Mouse (Mus musculus): Measurements from ENCODE around the gene Cyp2f2.
A peak's percentile ranks its signal among the peaks of the same experiment; 100 is the strongest.

The Cyp2f2 gene

GRCm38 (mm10) chr7:27119676-27120075 is at the start of gene Cyp2f2:
Gene Cyp2f2, plus strand, starts transcription at chr7:27119909.
- no peak for DNase-seq (ENCODE audit: low read depth, low spot score)

DNA sequence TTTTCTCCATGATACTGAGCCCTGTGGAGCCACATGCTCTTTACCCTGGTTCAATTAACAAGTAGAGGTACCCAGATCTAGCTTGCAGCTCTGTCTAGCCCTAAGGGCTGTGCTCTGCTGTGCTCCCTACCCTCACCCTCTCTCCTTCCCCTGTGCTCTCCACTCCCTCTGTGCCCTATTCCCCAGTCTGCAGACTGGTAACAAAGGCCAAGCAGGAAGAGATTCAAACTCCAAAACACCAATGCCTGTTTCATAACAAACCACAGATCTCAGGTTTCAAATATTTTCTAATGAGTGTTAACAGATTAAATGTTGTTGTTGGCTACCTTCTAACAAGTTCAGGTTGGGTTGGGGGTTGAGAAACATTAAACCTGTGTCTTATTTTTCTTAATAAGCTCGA is 41.1 kb upstream of the Cyp2f2 start:
- no peak for DNase-seq (ENCODE audit: low read depth, low spot score)

DNA sequence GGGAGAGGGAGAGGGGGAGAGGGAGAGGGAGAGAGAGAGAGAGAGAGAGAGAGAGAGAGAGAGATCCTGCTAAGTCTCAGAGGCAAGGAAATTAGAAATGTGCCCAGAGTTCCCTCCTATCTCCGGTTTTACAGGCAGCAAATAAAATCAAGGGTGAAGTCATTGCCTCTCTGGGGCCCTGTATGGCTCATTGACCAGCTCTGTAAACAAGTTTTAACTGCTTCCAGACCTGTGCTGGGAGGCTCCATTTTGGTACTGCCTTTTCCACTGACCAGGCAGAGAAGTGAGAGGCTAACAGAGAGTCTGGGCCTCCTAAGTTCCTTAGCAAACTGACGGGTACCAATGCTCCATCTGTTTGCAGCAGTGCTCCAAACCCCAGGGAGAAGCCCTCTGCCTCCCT is 38.1 kb upstream of the Cyp2f2 start:
- DNase-seq (ENCODE audit: low read depth, low spot score), result no peak

DNA sequence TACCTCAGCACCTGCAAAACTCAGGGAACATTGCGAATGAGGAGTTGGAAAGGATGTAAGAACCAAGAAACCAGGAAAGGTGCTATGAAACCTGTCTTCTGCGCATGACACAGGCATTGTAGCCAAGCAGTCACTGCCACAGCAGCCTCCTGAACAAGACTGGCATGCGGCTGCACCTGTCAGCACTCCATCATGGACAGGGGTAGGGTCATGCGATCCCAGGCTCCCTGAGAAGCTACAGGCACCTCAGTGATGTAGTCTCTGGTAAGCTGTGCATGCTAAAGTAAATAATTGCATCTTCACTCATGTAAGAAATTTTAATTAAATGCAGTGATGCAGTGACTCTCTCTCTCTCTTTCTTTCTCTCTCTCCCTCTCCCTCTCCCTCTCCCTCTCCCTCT is 28.7 kb upstream of the Cyp2f2 start:
- DNase-seq (ENCODE audit: low read depth, low spot score), result no peak

DNA sequence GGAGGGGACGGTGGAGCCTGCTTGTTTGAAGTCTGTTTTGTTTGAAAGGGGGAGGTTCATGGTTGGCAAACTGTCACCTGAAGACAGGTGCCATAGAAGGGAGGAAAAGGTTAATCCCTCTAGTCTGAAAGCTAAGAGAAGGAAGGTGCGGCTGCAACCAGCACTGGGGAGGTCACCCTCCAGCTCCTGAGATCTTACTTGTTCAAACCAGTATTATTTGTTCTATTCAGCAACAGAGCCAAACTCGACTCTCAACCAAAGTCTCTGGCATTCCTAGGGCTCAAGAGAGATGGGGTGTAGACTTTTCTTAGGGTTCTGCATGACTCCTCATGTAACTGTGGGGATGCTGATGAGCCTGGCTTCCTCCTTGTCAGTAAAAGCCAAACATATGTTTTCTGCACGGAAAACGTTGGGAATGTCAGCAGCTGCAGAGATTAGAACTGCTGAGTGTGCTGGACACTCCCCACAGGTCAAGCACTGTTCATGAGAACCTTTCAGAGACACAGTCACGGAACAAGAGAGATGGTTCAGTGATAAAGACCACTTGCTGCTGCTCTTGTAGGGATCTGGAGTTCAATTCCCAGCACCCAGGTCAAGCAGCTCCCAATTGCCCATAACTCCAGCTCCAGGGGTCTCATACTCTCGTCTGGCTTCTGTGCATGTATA is 27.5 kb upstream of the Cyp2f2 start:
- no peak for DNase-seq (ENCODE audit: low read depth, low spot score)

DNA sequence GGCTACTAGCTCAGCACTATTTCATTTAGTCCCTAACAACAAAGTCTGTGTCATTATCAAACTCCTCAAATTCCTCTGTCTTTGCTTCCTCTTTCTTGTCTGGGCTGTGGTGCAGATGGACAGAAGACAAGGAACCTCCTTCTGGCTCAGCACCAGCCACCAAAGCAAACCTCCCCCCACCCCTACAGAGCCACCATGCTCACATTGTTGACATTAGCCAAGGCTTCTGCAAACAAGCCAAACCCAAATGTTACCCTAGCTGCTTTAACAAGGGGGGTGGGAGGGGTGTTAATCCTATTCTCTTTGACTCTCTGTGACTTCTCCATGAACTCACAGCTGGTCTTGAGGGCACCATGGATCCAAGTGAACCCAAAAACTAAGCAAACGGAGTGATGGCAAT is 26.8 kb upstream of the Cyp2f2 start:
- no peak for DNase-seq (ENCODE audit: low read depth, low spot score)

DNA sequence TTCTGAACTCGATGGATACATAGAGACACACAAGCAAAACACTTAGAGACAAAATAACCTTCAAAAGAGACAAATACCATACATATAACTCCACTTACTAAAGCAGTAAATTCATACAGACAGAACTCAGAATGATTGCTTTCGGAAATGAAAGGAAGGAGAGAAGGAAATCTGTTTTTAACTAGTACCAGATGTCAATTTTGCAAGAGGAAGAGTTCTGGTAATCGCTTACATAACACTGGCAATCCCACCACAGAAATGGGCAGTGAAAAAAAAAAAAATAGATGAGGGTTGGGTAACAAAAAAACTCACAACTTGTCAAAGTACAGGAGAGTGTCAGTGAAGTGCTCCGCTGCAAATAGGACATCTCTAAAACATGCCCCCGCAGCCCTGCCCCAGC is 14.8 kb upstream of the Cyp2f2 start:
- DNase-seq (ENCODE audit: low read depth, low spot score), result no peak

- DNase-seq (ENCODE audit: low read depth, low spot score), result no peak
Observed at GRCm38 (mm10) chr7:27110327-27110726, 9.4 kb upstream of the Cyp2f2 start.

GRCm38 (mm10) chr7:27111038-27111437 is 8.7 kb upstream of the Cyp2f2 start:
- DNase-seq (ENCODE audit: low read depth, low spot score), result no peak

- DNase-seq (ENCODE audit: low read depth, low spot score), result no peak
Observed at GRCm38 (mm10) chr7:27111987-27112386, 7.7 kb upstream of the Cyp2f2 start.

- DNase-seq (ENCODE audit: low read depth, low spot score), result no peak
Observed at GRCm38 (mm10) chr7:27118033-27118511, 1.6 kb upstream of the Cyp2f2 start.

GRCm38 (mm10) chr7:27124305-27124832 is 4.7 kb downstream of the Cyp2f2 start:
- DNase-seq (ENCODE audit: low read depth, low spot score), result no peak

- no peak for DNase-seq (ENCODE audit: low read depth, low spot score)
Observed at GRCm38 (mm10) chr7:27124969-27125368, 5.3 kb downstream of the Cyp2f2 start.

DNA sequence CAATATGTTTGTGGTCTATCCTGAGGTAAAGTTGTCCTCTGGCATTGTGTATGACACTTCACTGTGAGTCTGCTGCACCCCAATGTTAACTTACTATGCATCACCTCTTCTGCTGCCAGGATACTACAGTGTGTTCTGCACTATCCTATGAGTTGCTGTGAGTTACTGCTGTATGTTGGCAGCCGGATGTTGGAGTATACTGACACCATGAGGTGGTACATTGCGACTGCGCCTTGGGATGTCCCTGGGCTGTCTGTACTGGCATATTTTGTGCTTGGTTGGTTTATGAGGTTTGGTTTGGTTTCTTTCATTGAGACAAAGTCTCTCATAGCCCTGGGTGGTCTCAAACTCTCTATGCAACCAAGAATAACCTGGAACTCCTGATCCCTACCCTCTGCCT is 8.5 kb downstream of the Cyp2f2 start:
- DNase-seq (ENCODE audit: low read depth, low spot score), result peak; percentile 5

DNA sequence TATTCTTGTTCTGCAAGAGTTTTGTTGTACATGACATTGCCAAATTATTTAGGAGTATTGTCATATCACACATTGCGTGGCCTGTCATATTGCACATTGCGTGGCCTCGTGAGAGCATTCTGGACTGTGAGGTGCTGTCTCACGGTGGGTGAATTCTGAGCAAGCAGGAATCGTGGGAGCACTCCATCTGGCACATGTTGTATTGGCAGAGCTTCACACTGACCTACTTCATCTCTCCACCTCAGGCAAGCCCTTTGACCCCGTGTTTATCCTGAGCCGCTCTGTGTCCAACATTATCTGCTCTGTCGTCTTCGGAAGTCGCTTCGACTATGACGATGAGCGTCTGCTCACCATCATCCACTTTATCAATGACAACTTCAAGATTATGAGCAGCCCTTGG is 9.2 kb downstream of the Cyp2f2 start:
- no peak for DNase-seq (ENCODE audit: low read depth, low spot score)

- DNase-seq (ENCODE audit: low read depth, low spot score), result no peak
Observed at GRCm38 (mm10) chr7:27129811-27130210, 10.1 kb downstream of the Cyp2f2 start.

DNA sequence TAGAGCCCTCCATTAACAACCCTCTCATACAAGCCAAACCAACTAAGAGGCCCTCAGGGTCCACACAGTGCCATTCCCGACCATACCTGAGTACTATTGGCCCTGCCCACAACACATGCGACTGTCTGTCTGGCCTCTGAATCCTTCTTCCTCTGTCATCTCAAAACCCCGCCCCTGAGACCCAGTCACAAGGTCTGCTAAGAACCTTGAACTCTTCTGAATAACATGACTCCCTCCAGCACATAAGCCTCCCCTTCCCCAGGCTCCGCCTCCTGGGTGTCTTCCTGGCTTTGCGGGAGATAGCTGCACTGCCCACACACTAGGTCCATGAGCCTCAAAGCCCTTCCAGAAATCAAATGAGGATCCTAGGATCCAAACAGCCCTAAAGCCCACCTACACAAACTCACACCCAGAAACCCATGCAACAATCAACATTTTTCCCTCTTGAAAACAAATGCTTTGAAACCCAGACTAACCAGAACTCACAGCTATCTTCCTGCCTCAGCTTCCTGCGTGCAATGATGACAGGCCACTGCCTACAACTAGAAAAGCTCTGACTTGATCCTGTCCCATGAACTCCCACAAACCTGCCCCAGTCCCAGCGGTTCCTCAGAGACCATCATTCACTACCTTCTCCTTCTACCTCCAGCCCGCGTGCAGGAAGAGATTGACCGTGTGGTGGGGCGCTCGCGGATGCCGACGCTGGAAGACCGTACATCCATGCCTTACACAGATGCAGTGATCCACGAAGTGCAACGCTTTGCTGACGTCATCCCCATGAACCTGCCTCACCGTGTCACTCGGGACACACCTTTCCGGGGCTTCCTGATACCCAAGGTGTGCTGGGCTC is 11.0 kb downstream of the Cyp2f2 start:
- DNase-seq (ENCODE audit: low read depth, low spot score), result no peak

DNA sequence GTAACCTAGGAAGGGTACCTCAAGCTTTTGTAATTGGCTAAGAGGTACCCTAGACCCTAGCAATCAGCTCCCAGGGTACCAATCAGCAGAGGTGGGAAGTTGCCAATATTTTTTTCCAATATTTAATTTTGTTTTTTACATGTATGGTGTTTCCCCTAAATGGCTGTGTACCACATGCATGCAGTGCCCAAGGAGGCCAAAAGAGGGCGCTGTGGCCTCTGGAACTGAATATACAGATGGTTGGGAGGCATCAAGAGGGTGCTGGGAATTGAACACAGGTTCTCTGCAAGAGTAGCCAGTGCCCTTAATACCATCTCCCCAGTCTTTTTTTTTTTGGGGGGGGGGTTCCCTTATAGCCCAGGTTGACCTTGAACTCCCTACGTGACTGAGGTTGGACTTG is 11.7 kb downstream of the Cyp2f2 start:
- no peak for DNase-seq (ENCODE audit: low read depth, low spot score)

- DNase-seq (ENCODE audit: low read depth, low spot score), result peak; percentile 32
Observed at GRCm38 (mm10) chr7:27132588-27132987, 12.9 kb downstream of the Cyp2f2 start.

DNA sequence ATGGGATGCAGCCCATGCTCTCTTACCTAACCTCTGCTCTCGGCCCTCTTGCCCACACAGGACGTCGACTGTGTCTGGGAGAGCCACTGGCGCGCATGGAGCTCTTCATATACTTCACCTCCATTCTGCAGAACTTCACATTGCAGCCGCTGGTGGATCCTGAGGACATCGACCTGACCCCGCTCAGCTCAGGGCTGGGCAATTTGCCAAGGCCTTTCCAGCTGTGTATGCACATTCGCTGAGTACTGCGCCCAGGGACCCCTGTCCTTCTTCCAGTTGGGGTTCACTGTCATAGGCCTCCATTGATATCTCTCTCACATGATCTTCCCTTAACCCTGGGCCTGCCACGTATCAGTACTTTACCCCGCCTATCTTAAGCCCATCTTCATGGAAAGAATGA is 13.4 kb downstream of the Cyp2f2 start:
- DNase-seq (ENCODE audit: low read depth, low spot score), result no peak

DNA sequence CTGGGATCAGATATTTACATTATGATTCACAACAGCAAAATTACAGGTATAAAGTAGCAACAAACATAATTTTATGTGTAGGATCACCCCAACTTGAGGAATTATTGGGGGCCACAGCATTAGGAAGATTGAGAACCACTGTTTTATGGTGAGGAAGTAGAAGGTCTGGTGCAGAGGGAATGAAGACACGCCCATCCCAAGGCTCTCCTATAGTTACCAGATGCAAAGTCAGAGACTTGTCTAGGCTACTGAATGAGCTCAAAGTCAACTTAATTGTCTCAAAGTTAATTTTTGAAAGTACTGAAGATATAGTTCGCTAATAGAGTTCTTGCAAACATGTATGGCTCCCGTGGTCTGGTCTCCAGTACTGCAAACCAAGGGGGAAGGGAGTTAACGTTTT is 14.0 kb downstream of the Cyp2f2 start:
- DNase-seq (ENCODE audit: low read depth, low spot score), result no peak

DNA sequence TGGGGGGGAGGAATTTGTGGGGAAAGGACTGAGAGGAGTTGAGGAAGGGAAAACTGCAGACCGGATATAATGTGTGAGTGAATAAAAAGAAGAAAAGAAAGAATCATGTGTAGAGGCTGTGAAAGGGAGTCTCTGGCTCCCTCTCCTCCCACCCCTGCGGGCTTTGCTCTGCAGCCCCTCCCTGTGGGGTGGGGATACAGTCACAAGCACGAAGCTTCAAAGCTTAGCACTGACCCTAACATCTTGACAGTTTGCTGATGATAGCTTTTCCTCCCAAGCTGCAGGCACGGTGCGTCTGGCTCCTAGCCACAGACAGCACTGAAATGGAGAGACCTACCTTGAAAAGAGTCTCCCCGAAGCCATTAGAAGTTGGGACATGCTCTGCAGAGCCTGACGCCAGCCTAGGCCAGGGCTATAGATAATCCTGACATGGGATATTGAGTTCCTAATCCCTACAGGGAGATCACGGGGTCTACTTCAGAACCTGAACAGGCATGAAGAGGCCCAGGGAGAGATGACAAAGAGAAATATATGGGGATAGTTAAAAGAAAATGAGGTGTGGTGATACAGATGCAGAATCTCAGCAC is 16.8 kb downstream of the Cyp2f2 start:
- DNase-seq (ENCODE audit: low read depth, low spot score), result no peak

Measured in telencephalon, adult 2 months (tissue).